Mouse (Mus musculus) CH12F3 (cell line): ENCODE data around the gene H2afy.

ENCODE experiments used
- in situ Hi-C: fragments of 300-500 bp; cut with MboI; formaldehyde crosslinking; loops from 2 replicates; pipeline ENCODE4 v1.14.3; 2020; ENCODE audit warnings: low sequenced_read_pairs

H2afy gene

DNA sequence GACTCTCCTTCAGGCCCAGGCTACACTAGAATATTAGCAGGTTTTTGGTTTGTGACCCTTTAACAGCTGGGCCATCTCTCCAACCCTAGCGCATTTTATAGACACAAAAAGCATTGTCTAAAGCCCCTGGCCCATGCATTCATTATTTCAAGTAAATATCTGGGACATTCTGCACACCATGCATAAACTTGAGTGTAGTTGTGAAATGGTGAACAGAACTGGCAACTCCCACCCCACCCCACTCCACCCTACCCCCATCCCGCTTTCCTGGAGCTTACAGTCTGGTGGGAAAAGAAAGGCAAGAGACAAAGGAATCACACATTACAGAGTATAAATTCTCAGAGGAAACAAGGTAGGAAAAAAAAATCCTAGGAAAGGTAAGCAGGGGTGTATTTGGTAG, at the start of gene H2afy:
TSS of gene H2afy (minus strand) at position 162 of the 400 bp plus-strand sequence.
- in situ Hi-C loops, result no loop called here

- in situ Hi-C loops, result no loop called here
Observed at GRCm38 (mm10) chr13:56183687-56184086, 47.5 kb upstream of the H2afy start.

GRCm38 (mm10) chr13:56181424-56181823, 45.3 kb upstream of the H2afy start:
- in situ Hi-C loops, result no loop called here

DNA sequence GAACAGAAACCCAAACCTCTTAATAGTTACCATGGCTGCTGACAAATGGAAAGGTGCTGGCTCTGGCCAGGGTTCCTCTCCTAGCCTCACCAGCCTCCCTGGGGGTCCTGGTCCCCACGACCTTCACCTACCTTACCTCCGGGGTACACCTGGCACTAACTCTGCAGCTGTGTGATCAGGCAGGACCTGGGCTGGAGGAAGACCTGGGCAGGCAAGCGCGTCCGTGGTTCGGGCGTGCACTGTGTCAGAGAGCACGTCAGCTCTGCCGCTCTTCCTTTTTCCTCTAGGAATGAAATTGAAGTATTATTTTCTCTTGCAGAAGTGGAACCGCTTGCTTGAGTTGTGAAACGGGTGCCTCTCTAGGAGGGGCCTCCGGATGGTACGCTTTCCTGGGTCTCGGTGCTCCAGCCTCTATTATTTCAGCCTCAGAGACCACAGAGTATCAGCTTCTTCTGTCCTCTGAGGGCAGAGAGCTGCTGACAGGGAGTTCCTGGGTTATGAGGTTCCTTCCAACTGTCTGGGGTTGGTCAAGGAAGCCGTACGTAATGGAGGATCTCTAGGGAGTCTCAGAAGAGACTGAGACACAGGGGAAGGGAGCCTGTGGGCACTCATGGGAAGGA, 42.4 kb upstream of the H2afy start, which contains the start of gene Tifab:
TSS of gene Tifab (minus strand) at position 470 of the 620 bp plus-strand sequence.
- in situ Hi-C loops, result no loop called here

DNA sequence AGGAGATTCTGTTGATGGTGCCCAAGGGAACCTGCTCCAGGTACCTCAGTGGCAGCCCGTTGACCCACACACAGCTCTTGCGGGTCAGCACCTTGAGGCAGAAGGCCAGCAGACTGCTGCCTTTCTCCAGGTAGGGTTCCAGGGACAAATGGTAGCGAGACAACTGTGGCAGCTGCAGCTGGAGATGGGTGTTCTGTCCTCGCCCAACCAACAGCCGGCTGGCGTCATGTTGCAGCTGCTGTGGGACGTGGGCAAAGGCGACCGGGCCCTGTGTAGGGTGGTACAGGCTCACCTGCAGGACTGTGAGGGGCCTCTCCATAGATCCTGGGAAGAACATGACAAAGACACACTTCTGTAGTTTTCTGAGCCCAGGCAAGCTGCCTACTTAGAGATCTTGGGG, 40.1 kb upstream of the H2afy start:
- in situ Hi-C loops, result no loop called here

- in situ Hi-C loops, result no loop called here
Observed at GRCm38 (mm10) chr13:56175848-56176247, 39.7 kb upstream of the H2afy start.

DNA sequence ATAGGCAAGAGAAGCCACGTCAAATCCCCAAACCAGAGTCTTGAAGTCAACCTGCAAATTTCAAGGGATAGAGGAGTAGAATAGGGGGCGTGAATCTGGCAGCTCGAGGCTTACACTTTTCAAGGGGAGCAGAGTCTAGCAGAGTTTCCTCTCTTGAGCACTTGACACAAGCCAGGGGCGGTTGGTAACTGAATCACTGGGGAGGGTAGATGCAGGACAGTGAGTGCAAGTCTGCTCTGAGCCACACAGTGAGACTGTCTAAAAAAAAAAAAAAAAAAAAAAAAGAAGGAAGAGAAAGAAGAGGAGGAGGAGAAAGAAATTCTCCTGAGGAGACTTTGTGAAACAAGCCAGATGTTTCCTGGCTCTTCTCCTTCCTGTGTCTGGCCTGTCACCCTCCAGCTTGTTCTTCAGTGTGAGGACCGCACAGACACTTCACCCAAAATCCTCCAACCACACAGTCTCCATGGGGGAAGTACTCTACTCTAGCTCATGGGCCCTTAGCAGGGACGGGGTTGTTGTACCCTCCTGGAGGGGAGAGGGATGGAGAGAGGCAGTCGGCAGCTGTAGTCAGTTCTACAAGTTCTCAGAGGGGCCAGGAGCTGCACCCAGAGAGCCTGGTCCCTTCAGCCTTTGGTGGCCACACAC, 36.9 kb upstream of the H2afy start:
- in situ Hi-C loops, result no loop called here

DNA sequence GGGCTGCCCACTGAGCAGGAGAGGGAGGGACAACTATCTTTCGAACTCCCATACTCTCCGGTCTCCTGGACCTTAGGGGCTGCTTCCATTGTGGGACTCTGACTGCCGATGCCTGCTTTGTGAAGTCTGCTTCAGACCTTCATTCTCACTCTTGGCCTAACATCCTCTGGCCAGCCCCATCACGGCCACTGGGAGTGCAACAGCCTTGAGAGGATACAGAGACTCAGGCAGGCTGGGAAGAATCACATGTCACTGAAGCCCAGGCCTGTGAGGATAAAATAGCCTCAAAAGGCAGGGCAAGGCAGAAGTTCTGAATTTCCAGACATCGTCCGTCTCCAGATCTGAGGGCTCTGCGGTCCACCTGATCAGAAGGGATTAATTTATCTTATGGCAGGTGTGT, 35.9 kb upstream of the H2afy start:
- in situ Hi-C loops, result no loop called here

GRCm38 (mm10) chr13:56168403-56168781, 32.2 kb upstream of the H2afy start:
- in situ Hi-C loops, result no loop called here

GRCm38 (mm10) chr13:56167446-56168402, 31.6 kb upstream of the H2afy start:
- in situ Hi-C loops, result no loop called here

DNA sequence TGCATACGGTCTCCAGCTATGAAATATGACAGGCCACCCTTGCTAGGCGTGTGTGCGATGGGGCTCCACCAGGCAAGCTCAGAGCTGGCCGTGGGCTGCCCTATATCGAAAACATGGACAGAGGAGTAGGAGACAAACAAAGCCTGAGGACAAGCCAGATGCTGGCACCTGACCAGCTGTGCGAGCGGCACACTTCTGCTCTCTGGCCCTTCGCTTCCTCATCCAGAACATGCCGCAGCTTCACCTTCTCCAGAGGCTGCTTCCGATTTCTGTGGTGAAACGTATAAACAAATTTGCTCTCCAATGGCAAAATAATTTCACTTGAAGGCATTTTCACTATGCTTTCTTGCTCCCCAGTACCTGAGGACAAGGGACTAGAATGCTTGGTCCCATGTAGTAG, 29.4 kb upstream of the H2afy start:
- in situ Hi-C loops, result no loop called here

- in situ Hi-C loops, result no loop called here
Observed at GRCm38 (mm10) chr13:56164372-56164771, 28.2 kb upstream of the H2afy start.

DNA sequence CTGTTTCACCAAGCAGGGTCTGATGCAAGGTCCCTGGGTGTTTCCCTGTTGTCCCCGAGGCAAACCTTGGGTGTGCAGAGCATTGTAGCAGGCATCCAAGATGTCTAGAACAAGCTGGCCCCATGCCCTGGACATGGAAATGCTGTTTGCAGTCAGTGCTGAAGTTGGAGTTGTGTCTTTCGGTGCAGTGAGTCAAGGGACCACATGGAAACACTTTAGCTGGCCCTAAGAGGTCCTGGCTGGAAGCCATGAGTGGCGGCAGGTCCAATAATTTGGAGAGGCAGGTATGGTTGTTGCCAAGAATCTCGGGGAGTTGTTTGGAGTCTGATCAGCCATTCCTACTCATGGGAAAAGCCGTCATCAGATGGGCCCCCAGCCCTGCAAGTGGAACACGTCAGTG, 27.6 kb upstream of the H2afy start:
- in situ Hi-C loops, result no loop called here

DNA sequence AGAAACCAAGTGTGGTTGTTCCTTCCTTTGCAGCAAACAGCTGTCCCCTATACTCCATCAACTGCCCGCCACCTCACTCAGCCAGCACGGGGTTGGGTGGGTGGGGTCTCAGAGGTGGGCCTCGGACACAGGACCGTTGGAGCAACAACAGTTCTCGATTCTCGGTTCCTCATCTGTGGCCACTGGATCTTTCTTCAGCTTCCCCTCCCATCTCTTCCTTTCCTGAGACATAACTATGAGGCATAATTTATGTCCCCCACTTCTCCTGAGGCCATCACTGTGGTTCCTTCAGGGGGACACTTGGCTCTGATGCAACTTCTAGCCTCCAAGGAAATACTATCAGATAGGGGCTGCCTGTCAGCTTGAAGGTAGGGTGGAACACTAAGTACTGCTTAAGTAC, 26.7 kb upstream of the H2afy start:
- in situ Hi-C loops, result no loop called here

- in situ Hi-C loops, result no loop called here
Observed at GRCm38 (mm10) chr13:56159614-56160363, 23.6 kb upstream of the H2afy start.

DNA sequence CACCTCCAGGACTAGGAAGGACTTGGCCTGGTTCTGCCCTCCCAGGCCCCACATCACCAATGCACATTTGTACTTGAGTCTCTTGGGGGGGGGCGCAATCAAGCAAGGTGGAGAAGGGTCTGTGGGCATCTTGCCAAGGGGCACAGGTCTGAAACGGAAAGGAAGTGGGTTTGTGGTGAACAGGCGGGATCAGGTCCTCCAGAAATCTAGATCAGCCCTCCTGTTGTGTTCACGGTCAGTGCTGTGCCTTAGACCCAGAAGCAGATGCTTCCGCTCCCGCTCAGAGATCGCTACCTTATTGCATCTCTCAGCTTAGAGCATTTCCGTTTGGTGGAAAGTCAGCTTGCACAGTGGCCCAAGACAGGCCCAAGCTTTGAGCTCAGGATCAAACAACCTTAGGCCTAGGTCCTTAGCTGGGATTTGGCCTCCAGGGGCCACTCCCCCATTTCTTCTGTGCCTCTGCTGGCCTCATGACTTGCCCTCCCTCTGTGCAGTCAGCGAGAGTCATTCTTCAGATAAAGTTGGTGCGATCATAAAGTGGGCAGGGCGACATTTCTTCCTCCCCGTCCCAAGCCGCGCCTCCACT, 22.9 kb upstream of the H2afy start:
- in situ Hi-C loops, result no loop called here

DNA sequence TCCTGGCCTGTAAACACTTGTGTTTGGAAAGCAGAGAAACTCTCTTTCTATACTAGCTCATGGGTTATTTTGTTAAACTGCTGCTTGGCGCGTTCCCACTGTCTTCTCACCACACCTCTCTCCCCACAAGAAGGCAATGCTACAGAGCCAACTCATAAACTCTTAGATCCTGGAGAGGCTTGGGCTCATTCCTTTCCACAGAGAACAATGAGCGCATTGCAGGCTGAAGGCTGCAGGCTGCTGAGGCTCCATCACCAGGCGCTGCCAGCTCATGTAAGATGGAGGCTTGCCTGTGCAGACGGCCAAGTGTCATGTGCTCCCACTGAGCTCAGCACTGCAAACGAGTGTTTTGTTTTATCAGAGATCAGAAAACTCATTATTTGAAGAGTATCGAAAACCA, 19.5 kb upstream of the H2afy start:
- in situ Hi-C loops, result no loop called here

DNA sequence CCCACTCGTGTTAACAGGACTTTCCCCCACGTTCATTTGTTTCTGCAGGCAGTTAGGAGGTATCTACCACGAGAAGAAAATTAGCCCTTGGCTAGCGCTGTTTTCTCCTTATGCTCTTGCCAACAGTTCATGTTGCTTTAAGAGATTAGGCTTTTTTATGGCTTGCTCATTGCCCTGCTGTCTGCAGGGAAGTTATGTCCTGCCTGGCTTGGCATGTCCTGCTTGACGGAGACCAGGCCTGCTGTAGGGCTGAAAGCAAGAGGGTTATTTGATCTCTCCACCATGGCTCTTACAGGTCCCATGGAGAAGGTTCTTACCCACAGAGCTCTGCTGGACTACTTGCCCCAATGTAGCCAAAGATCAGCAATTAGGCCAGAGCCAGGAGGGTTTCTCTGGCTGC, 18.9 kb upstream of the H2afy start:
- in situ Hi-C loops, result no loop called here

DNA sequence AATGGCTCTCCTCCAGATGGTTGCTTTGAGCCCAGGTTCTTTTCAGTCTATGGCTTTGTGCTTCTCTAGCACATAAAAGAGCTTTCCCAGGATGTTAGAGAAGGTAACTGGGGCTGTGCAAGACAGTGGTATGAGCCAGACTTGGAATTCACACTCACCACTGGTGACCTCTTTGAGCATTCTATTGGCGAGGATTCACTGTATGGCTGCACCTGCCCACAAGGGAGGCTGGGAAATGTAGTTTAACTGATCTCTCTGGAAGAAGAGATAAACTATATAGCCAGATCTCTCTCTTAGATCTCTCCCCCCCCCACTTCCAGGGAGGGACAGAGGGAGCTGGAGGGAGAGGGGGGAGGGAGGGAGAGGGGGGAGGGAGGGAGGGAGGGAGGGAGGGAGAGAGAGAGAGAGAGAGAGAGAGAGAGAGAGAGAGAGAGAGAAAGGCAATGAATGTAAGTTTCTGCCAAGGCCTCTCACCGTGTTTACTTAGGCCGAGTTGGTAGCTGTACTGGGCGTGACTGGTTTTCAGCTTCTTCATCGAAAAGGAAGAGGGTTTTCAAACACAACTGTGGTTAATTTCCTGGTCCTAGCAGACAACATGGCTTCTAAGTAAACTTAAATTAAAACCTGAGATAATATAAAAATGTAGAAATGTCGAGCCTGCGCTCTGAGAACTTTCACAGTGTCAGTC, 16.8 kb upstream of the H2afy start:
- in situ Hi-C loops, result no loop called here
